Mouse (Mus musculus): ENCODE data around the gene Atoh1.

- no peak for TF ChIP-seq GATA1 (IDR thresholded peaks at IDR 0.05; ENCODE audit: low read length)
- TF ChIP-seq TAL1 (IDR thresholded peaks at IDR 0.05; ENCODE audit: low read length): no peak
These were observed 14.1 kb downstream of the Atoh1 start for GRCm38 (mm10) chr6:64742915-64743489.

All from erythroblast, embryonic 14.5 days (primary cell).